Mouse (Mus musculus) adrenal gland, postnatal 10 days (tissue): Measurements from ENCODE around the gene Cldn13. TPM values are rescaled to one million over a fixed set of nuclear protein-coding genes. Genes with fewer than 3 reads are reported as not detected.

Experiments
- DNase-seq: peaks from one replicate; pipeline ENCODE4 v3.0.0; 2021; ENCODE audit warnings: mixed read lengths
- total RNA-seq, 2 experiments: library from RNA; stranded (reverse); gene quantifications; 2 replicates each; pipeline ENCODE4 v1.2.3; 2021

Gene Cldn13
- total RNA-seq, 2 experiments from 2014 or later, result 0.75 to 3.3 TPM

- no peak for DNase-seq
Observed at GRCm38 (mm10) chr5:134891552-134891951, 23.8 kb downstream of the Cldn13 start.

- peak; percentile 49 for DNase-seq
Observed at GRCm38 (mm10) chr5:134890601-134891054, 24.7 kb downstream of the Cldn13 start.

DNA sequence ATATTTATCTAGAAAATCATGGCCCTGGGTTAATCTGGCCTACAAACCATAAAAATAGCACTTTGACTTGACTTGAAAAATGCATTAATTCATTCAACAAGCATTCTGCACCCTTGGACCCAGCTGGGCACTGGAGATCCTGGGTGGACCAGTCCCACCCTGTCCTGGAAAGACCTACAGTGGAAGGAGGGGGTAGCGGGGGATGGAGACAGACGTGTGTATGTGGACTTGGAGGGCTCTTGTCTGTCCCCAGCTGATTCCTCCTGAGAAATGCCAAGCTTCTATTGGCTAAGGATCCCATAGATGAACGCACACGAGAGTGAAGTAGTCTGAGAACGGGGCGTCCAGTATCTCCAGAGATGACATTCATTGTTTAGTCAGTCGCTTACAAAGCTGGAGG lies 26.8 kb downstream of the Cldn13 start:
- no peak for DNase-seq

GRCm38 (mm10) chr5:134887447-134888335 lies 27.6 kb downstream of the Cldn13 start:
- DNase-seq, result peak; percentile 58

DNA sequence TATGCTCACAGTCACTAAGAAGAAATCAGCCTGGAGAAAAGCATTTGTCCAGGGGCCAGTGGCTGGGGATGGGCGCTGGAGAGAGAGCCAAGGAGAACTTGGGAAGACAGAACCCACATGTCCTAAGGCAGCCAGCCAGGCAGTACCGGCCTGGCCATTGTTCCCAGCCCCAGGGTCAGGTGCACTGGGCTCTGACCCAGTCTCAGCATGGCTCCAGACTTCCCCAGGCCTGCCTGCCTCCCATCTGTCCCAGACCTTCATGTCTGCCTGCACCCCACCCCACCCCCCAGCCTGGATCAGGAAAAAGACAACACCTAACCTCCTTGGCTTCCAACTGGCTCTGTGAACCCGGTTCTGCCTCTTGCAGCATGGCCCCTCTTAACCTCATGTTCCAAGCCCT lies 32.2 kb downstream of the Cldn13 start:
- no peak for DNase-seq

DNA sequence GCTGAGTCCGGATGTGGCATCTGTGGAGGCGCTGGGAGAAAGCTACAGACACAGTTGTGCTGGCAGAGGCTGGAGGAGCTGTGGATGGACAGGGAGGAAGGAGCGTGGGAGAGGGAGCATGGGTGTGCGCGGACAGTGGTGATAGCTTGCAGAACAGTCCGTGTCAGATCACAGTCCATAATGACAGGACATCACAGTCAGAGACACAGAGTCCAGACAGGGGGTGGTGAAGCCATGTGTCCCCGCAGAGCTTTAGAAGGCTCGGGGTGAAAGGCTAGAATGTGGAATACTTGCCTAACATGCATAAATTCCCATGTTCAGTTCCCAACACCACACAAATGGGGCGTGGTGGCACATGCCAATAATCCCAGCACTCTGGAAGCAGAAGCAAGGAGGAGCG lies 38.5 kb downstream of the Cldn13 start:
- DNase-seq, result no peak

DNA sequence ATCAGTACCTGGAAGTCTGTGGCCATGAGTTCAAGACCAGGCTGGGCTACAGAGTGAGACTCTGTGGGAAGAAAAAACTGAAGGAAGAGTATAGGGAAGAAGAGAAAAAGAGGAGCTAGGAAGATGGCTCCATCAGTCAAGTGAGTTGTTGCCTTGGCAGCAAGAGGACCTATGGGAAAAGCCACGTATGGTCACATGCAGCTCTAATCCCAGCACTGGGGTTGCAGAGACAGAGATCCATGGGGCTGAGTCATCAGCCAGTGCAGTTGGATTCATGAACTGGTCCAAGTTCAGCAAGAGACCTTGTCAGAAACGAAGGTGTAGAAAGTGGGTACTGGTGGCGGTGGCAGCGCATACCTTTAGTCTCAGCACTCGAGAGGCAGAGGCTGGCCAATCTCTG lies 40.1 kb downstream of the Cldn13 start:
- DNase-seq, result no peak

GRCm38 (mm10) chr5:134873956-134874879 lies 41.1 kb downstream of the Cldn13 start:
- peak; percentile 38 for DNase-seq

DNA sequence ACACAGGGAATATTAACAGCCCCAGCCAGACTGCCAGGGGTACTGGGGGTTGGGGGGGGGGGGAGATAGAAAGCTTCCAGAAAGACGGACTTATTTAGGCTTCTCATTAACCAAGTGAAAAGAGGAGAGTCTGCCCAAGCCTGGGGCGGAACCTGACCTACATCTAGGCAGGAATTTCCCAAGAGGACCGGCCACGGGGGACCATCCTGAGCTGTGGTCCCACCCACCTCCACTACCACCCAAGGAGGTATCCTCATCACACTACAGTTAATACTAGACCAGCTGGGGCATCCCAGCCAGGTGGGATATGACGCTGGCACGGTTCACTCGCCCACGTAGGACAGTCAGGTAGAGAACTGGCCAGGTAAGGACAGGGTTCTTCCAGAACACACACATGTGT lies 42.3 kb downstream of the Cldn13 start:
- DNase-seq, result no peak

- peak; percentile 39 for DNase-seq
Observed at GRCm38 (mm10) chr5:134872597-134872996, 42.7 kb downstream of the Cldn13 start.

GRCm38 (mm10) chr5:134868506-134868905 lies 46.8 kb downstream of the Cldn13 start:
- DNase-seq, result no peak

GRCm38 (mm10) chr5:134867320-134868144 lies 47.8 kb downstream of the Cldn13 start:
- DNase-seq, result no peak

DNA sequence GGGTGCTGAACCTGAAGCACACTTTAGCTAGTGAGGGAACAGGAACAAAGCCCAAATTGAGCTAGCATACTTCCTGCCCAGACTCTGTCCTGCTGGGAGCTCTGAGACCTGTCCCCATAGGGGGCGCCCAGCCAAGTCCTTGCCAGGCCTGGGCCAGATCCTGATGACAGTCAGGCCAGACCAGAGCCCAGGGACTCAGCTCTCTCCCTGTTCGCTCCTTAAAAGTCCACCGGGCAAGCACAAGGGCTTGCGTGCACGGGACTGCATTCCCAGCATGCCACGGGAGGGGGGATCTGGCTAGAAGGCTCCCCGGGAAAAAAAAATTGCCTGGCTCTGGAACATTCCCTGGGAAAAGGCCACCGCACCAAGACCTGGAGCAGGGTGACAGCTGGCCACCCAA lies 50.2 kb downstream of the Cldn13 start:
- DNase-seq, result peak; percentile 80

Other genes starting within 250 kb of the Cldn13 start
- gene Limk1, start 226.9 kb downstream of the Cldn13 start, total RNA-seq, result 10 to 100 TPM; 17.9 to 20.5 TPM
- 1,000 to 10,000 TPM in 1 of 2 experiments, 100 to 1,000 TPM in 1; 255 to 1,124 TPM for gene Eln, start 168.2 kb downstream of the Cldn13 start, total RNA-seq
- gene Tmem270, start 8.8 kb downstream of the Cldn13 start, total RNA-seq, result not detected
- gene Mettl27, start 16.8 kb upstream of the Cldn13 start, total RNA-seq, result 10 to 100 TPM; 23.6 to 24.2 TPM
- under 1 TPM; 0.21 to 0.57 TPM for gene Cldn4, start 31.4 kb upstream of the Cldn13 start, total RNA-seq
- 10 to 100 TPM in 1 of 2 experiments, 1 to 10 TPM in 1; 8.2 to 13.9 TPM for gene Cldn3, start 70.7 kb upstream of the Cldn13 start, total RNA-seq
- gene Abhd11, start 93.6 kb upstream of the Cldn13 start, total RNA-seq, result 10 to 100 TPM; 67.3 to 77.9 TPM
- gene Stx1a, start 108.0 kb upstream of the Cldn13 start, total RNA-seq, result 1 to 10 TPM; 6.8 to 9.5 TPM
- 10 to 100 TPM; 23.7 to 24.5 TPM for gene Dnajc30, start 148.7 kb upstream of the Cldn13 start, total RNA-seq
- gene Bud23, start 149.4 kb upstream of the Cldn13 start, total RNA-seq, result 10 to 100 TPM; 41.3 to 44.6 TPM
- 1 to 10 TPM; 3.8 to 4.5 TPM for gene Vps37d, start 162.7 kb upstream of the Cldn13 start, total RNA-seq
- gene Mlxipl, start 174.4 kb upstream of the Cldn13 start, total RNA-seq, result 10 to 100 TPM; 59.1 to 71.7 TPM
- 10 to 100 TPM; 23.2 to 23.5 TPM for gene Tbl2, start 234.1 kb upstream of the Cldn13 start, total RNA-seq